Mouse (Mus musculus) lung, adult 2 months (tissue): ENCODE measurements around the gene Hck.

Experiments used
- CTCF ChIP-seq: fragments of 200-500 bp; IDR thresholded peaks from 2 replicates; pipeline ENCODE4 v1.5.1; 2011; ENCODE audit warnings: mild to moderate bottlenecking, low read length, control low read depth; ENCODE audit not compliant: insufficient read depth
- POLR2A ChIP-seq: fragments of 200-500 bp; IDR thresholded peaks from 2 replicates; pipeline ENCODE4 v1.6.1; 2011; ENCODE audit warnings: low read depth, mild to moderate bottlenecking, control low read depth, low read length, borderline replicate concordance; ENCODE audit errors: extremely low read depth

DNA sequence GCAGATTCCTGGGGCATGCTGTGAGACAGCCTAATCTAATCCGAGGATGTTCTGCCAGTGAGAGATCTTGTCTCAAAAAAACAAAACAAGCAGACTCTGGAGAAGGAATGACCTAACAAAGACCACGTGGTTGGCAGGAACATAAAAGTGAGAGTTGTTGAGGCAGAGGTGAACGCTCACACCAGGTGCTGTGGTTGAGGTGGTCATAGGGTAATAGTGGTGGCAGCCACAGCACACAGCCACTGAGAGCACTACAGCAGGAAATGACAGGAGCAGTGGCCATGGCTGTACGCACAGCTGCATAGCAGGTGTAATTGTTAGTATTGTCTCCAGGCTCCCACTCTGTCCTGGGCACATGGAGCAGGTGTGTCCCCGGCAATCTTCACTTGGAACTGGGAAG, 17.6 kb downstream of the Hck start:
- TF ChIP-seq CTCF (no peak), POLR2A (no peak)
